Mouse (Mus musculus) c-Kit-positive CD71-positive TER-119-positive erythroid progenitor cells, embryonic 14.5 days (primary cell): ENCODE results near the gene Fgfr2.
"Not testable (repeated sequence)": the region's sequence is repeated elsewhere in the genome, so short reads cannot be mapped to it uniquely, and the experiment has no call there.

Experiments
- DNase-seq: peaks from one replicate; pipeline ENCODE4 v3.0.0-alpha.2; 2013; ENCODE audit warnings: low spot score

The Fgfr2 gene

GRCm38 (mm10) chr7:133120221-133120751, 2.9 kb downstream of the Fgfr2 start:
- DNase-seq: no peak

GRCm38 (mm10) chr7:133117815-133118214, 5.3 kb downstream of the Fgfr2 start:
- DNase-seq: no peak

- DNase-seq: no peak
Measured at GRCm38 (mm10) chr7:133116542-133116941, 6.6 kb downstream of the Fgfr2 start.

DNA sequence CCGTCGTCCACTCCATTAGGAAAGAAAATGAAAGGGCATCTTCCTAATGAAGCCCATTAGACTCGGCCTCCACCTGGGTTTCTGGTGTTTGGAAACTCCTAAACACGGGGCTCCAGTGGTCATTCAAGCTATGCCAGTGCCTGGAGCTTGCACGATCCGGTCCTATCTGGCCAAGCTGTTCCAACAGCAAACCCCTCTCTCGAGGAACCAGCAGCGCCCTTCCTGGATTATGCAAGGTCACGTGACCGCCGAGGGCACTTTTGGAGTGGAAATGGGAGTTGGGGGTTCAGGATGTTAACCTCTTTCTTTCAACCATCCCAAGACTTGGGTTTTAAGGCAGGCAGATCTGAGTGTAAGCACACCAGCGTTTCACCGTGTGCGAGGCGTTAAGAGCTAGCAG, 7.3 kb downstream of the Fgfr2 start:
- DNase-seq: no peak

- DNase-seq: no peak
Measured at GRCm38 (mm10) chr7:133114847-133115470, 8.2 kb downstream of the Fgfr2 start.

DNA sequence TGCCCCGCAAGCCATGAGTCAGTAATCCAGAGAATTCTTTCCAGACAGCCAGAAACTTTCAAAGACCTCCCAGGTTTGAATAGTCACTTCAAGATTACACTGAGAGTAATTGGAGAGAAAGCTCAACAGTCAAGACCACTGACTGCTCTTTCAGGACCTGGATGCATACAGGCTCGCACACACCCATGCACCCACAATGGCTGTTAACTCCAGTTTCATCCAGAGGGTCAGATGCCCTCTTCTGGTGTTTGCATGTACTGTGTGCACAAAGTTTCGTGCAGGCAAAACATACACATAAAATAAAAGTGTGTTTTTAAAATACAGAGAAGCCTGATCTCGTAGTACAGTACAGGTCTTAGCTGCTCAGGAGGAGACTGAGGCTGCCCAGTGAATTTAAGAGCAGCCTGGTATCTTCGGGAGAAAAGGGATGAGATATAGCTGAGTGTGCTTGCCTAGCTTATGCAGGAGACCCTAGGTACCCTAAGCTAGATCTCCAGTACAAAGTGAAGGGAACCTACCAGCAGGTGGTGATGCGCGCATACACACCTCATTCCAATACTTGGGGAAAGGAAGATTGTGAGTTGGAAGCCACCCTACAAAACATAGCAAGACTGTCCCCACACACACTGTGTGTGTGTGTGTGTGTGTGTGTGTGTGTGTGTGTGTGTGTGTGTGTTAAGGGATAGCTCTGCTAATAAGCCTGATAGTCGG, 9.8 kb downstream of the Fgfr2 start:
- DNase-seq: no peak

DNA sequence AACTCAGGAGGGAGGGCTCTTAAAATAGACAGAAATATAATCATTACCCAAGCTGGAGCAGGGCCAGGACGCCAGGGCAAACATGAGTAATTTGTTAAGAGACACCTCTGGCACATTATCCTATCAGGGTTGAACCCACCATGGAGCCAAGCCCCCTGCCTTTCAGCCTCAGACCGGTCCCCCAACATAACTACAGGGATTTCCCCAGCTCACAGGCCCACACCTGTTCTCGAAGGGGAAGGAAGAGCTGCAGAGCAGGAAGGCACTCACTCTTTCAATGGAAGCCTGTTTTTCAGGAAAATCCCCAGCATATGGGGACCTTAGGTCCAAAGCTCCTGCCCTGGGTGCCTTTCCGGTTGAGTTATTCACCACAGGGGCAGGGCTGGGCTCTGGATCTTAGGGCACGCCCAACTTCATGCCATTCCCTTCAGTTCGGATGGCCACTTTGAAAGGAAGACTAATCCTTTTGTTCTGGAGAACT, 10.8 kb downstream of the Fgfr2 start:
- no peak for DNase-seq

GRCm38 (mm10) chr7:133109442-133109841, 13.7 kb downstream of the Fgfr2 start:
- no peak for DNase-seq

- DNase-seq: no peak
Measured at GRCm38 (mm10) chr7:133108695-133109094, 14.5 kb downstream of the Fgfr2 start.

GRCm38 (mm10) chr7:133102578-133102977, 20.6 kb downstream of the Fgfr2 start:
- no peak for DNase-seq

DNA sequence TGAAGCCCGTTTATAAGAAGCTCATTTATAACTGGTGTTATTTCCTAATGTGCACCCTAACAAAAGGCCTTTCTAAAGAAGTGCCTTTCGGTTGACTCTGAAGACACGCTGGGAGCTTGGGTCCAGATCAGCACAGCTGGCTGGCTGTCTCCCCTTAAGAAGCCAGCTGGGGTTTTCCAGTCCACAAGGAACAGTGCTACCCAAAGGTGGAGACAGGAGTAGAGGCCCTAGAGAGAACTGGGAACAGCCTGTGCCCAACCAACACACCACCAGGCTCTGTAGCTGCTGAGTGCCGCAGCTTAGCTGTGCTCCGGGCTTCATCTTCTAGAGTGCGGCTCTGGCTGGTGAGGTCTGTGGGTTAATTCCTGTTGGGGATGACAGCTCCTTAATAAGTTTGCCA, 22.1 kb downstream of the Fgfr2 start:
- DNase-seq: no peak

GRCm38 (mm10) chr7:133100178-133100577, 23.0 kb downstream of the Fgfr2 start:
- DNase-seq: no peak

DNA sequence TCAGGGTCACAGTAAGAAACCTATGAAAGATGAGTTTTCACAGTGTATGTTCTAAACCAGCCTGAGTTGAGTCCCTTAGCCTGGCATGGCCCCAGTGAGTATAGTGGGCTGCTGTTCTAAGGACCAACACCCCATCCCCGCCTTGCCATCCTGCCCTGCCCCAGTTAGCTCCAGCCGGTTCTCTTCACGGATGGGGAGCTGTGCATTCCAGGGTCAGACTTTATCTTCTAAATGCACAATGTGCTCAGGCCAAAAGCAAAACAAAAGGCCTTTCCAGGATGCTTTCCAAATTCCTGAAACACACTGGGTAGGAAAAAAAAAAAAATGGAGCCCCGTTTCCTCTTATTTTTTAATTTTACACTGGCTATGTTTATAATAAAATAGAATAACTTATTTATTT, 23.9 kb downstream of the Fgfr2 start:
- DNase-seq: no peak

GRCm38 (mm10) chr7:133098118-133098793, 24.9 kb downstream of the Fgfr2 start:
- DNase-seq: no peak

DNA sequence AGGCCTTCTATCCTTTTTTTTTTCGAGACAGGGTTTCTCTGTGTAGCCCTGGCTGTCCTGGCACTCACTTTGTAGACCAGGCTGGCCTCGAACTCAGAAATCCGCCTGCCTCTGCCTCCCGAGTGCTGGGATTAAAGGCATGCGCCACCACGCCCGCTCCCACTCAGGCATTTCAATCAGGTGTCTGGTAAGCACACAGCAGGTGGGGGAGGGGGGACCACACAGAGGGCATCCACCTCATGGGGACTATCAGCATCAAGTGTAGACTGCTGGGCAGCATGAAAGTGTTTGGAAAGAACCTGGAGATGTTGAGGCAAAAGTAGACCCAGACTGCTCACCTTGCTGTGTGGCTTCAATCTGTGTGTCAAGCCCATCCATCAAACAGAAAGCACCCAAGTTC, 27.5 kb downstream of the Fgfr2 start:
- not testable (repeated sequence) for DNase-seq

GRCm38 (mm10) chr7:133094711-133095495, 28.2 kb downstream of the Fgfr2 start:
- no peak for DNase-seq

DNA sequence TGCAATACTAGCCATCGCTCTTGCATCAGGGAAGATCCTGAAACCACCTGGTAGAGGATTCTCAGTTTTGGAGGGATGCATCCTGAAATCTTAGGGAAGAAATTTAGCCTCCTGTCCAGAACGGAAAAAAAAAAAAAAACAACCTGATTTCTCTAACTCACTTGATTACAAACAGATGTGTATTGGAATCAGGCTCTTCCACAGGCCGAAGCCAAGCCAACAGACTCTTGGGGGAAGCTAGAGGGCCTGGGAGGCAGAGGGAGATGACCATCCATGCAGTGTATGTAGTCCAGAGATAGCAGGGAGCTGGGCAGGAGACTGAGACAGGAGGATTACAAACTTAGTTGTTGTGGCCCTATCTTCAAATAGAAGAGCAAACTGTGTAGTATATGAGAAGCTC, 29.0 kb downstream of the Fgfr2 start:
- no peak for DNase-seq

DNA sequence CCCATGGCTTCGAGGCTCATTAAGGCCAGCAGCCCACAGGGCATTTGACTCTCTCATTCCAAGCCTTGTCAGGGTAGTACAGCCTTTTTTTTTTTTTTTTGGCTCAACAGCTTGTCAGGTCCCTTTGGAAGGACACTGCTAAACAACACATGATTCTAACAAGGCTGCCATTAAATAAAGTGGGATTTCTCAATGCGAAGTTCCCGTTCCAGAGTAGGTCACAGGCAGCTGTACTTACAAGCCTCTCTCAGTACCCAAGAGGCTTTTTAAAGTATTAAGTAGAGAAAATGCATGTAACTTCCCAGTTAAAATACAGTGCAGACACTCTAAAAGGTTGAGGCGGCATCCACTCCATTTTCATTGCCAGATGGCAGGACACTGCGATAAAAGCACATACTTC, 29.4 kb downstream of the Fgfr2 start:
- no peak for DNase-seq

DNA sequence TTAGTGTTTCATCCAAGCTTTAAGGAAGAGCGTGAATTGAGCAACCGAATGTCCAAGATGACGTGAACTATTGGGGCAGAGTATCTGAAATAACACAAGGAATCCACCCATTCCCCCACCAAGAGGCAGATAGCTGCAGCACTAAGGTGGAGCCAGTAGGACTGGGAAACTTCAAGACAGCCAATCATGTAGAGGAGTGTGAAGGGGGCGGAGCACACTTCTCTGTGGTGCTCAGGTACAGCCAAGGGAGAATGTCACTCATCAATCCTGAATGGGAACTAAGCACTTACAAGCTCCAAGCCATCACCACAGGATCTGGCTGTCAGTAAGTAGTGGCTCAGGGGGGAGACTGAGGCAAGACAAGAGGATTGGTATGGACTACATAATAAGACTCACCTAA, 32.5 kb downstream of the Fgfr2 start:
- peak; percentile 3 for DNase-seq

GRCm38 (mm10) chr7:133089621-133090260, 33.4 kb downstream of the Fgfr2 start:
- no peak for DNase-seq

- DNase-seq: no peak
Measured at GRCm38 (mm10) chr7:133088830-133089261, 34.3 kb downstream of the Fgfr2 start.

DNA sequence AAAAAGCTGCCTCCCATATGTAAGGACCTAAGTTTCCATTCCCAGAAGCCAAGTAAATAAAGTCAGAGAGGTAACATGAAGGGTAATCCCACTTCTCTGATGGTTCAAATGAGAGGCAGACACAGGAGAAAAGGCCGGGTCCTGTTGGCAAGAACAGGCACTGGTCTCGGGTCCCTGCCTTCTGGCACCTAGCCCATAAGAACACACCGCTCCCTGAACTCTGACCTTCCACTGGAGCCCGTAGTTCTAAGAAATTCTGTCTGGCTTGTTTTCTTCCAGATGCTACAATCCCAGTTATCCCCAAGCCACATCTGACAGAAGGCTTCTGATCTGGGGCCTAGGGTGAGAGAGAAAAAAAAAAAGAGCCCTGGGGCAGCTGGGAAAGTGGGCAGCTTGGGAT, 34.7 kb downstream of the Fgfr2 start:
- DNase-seq: no peak
